Mouse (Mus musculus) kidney, embryonic 14.5 days (tissue): ENCODE measurements around the gene Eefsec. TPM values are rescaled to one million over a fixed set of nuclear protein-coding genes. Genes with fewer than 3 reads are reported as not detected.
A peak's percentile ranks its signal among the peaks of the same experiment; 100 is the strongest.

Experiments used
- ATAC-seq: fragments of 200-750 bp; cut with Nextera tagmentation; 2 replicates; pipeline ENCODE4 v1.8.0; 2017; ENCODE audit warnings: moderate number of reproducible peaks, mild to moderate bottlenecking, moderate TSS enrichment, moderate library complexity; ENCODE audit not compliant: low FRiP score, low TSS enrichment
- H3K27ac ChIP-seq: fragments of 300-500 bp; sonication (generic); 2 replicates; pipeline ENCODE4 v1.5.1; 2014; ENCODE audit warnings: low read depth, mild to moderate bottlenecking, low read length, moderate library complexity, mixed read lengths
- H3K27me3 ChIP-seq: fragments of 300-500 bp; sonication (generic); 2 replicates; pipeline ENCODE4 v1.6.1; 2014; ENCODE audit warnings: mild to moderate bottlenecking, low read length; ENCODE audit not compliant: control insufficient read depth, insufficient read depth
- H3K36me3 ChIP-seq: fragments of 300-500 bp; sonication (generic); 2 replicates; pipeline ENCODE4 v1.6.1; 2014; ENCODE audit warnings: low read length, mixed read lengths; ENCODE audit not compliant: control insufficient read depth, insufficient read depth
- H3K4me1 ChIP-seq: fragments of 300-500 bp; sonication (generic); 2 replicates; pipeline ENCODE4 v1.6.1; 2014; ENCODE audit warnings: low read length, mixed read lengths; ENCODE audit not compliant: control insufficient read depth, insufficient read depth
- H3K4me2 ChIP-seq: fragments of 300-500 bp; sonication (generic); replicated peaks from 2 replicates; pipeline ENCODE4 v1.6.1; 2014; ENCODE audit warnings: low read depth, mild to moderate bottlenecking, low read length
- H3K4me3 ChIP-seq: fragments of 300-500 bp; sonication (generic); 2 replicates; pipeline ENCODE4 v1.5.1; 2014; ENCODE audit warnings: mild to moderate bottlenecking, low read length
- H3K9ac ChIP-seq: fragments of 300-500 bp; sonication (generic); 2 replicates; pipeline ENCODE4 v1.6.1; 2014; ENCODE audit warnings: low read depth, mild to moderate bottlenecking, low read length, moderate library complexity
- H3K9me3 ChIP-seq: fragments of 300-500 bp; sonication (generic); 2 replicates; pipeline ENCODE4 v1.6.1; 2016; ENCODE audit warnings: low read length; ENCODE audit not compliant: control insufficient read depth
- WGBS: fragments of 180-500 bp; shearing (Covaris S2); extraction: QIAGEN DNeasy Blood & Tissue Kit; methylation state at CpG from one replicate; pipeline ENCODE4 v1.1.7; 2014; 5-methylcytosine and 5-hydroxymethylcytosine counted together
- polyA plus RNA-seq: library from polyadenylated mRNA; unstranded; fragments of >200 nt; fragmentation: Nextera tagmentation; extraction: Ambion mirVana; gene quantifications from 2 replicates; pipeline ENCODE4 v1.2.1, GENCODE M21; 2014

Eefsec gene
- polyA plus RNA-seq, 1 experiment from 2014 or later = 49.3 TPM

- Histone ChIP-seq H3K9ac (no peak overlapping the region), H3K4me1 (peaks cover 10% of the 10 kb centered on the region; the same call in 1 of the 2 replicates), H3K9me3 (no peaks in the 10 kb centered on the region), H3K4me3 (no peak overlapping the region), H3K27me3 (no peaks in the 10 kb centered on the region), H3K36me3 (no peaks in the 10 kb centered on the region), H3K27ac (peak overlapping the region; percentile 49; the same call in 1 of the 2 replicates), H3K4me2 (no peak overlapping the region)
- WGBS = 71% methylated on average over 8 of the region's 8 CpGs
- no peak for ATAC-seq
Observed at GRCm38 (mm10) chr6:88387836-88388724, 58.3 kb downstream of the Eefsec start.

DNA sequence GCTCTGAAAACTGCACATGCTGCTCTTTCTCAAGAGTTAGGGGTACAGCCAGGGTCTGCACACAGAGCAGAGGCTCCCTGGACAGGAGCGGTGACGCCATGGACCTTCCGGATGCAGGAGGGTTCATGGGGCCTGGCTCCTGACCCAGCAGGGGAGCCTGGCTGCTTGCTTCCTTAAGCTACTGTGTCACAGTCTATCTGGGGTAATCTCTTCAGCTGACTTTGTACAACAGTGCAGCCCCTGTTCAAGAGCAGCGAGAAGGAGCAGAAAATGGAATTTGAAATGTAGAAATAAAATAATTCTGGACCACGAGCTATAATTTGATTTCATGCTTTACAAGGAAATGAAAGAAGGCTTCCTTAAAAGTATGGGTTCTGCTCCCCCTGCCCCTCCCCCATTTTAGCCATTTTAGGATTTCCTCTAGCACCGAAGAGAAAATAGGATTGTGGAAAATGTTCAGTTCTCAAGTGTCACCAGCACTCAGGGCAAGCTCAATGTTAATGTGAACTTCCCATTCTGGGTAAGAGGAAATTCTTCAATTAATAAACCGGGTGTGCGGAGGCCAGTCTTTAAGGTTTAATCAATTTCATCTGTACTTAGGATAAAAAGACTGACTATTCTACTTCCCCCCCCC, 61.8 kb downstream of the Eefsec start:
- H3K27me3 ChIP-seq = no peaks in the 10 kb centered on the region
- WGBS = 58% methylated on average over 8 of the region's 8 CpGs
- no peak for ATAC-seq
- H3K9ac ChIP-seq = 0 out of 2 replicates have a peak overlapping the region, but pooled peaks have one; percentile 8
- H3K36me3 ChIP-seq = no peaks in the 10 kb centered on the region
- H3K4me2 ChIP-seq = no peak overlapping the region
- H3K4me3 ChIP-seq = no peak overlapping the region
- peaks cover 10% of the 10 kb centered on the region; the same call in 1 of the 2 replicates for H3K4me1 ChIP-seq
- H3K9me3 ChIP-seq = no peaks in the 10 kb centered on the region
- H3K27ac ChIP-seq = no peak overlapping the region

- Histone ChIP-seq H3K9me3 (no peaks in the 10 kb centered on the region), H3K27ac (no peak overlapping the region), H3K4me2 (no peak overlapping the region), H3K27me3 (no peaks in the 10 kb centered on the region), H3K9ac (no peak overlapping the region), H3K4me1 (peaks cover 10% of the 10 kb centered on the region; the same call in 1 of the 2 replicates), H3K36me3 (no peaks in the 10 kb centered on the region), H3K4me3 (no peak overlapping the region)
- no peak for ATAC-seq
Observed at GRCm38 (mm10) chr6:88383734-88384133, 62.6 kb downstream of the Eefsec start.

DNA sequence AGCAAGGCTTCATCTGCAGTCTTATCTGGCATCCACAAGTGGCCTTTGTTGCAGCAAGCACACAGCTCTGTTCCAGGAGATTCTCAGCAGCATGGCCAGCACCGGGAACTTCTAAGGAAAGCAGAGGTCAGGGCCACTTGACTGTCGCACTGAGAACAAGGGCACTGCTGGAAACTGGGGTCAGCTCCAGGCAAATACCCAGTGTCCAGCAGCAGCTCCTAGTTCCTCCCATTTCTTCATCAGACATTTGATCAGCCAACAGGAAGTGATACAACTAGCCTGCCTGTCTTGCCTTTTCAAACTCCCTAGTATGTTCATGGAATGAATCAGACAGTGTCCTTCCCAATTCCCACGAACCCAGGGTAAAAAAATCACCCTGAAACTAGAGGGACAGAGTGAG, 66.6 kb downstream of the Eefsec start:
- ATAC-seq = no peak
- WGBS = 28% methylated on average over 3 of the region's 3 CpGs
- H3K4me2 ChIP-seq = no peak overlapping the region
- H3K4me1 ChIP-seq = peaks cover 7% of the 10 kb centered on the region; the same call in 1 of the 2 replicates
- no peak overlapping the region for H3K4me3 ChIP-seq
- no peaks in the 10 kb centered on the region for H3K9me3 ChIP-seq
- H3K36me3 ChIP-seq = no peaks in the 10 kb centered on the region
- H3K27me3 ChIP-seq = no peaks in the 10 kb centered on the region
- H3K9ac ChIP-seq = no peak overlapping the region
- H3K27ac ChIP-seq = no peak overlapping the region

DNA sequence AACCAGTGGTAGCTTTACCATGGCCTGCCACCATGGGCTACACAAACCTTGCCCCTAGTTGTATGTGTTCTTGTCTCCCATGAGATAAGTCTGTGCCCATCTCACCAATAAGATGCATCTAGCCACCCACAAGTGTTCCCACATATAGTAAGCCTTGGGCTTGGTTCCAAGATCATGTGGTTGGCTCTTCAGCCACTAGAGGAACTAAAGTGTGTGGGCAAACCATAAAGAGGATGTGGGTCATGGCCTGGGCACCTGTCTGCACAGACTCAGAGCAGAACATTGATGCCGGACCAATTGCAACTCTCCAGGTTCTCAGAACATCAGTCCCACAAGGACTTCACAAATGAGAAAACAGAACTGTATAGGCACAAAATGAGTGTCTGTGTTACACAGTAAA, 67.5 kb downstream of the Eefsec start:
- H3K27me3 ChIP-seq = no peaks in the 10 kb centered on the region
- ATAC-seq = no peak
- H3K4me3 ChIP-seq = no peak overlapping the region
- 97% methylated on average over 1 of the region's 1 CpGs for WGBS
- no peak overlapping the region for H3K27ac ChIP-seq
- no peaks in the 10 kb centered on the region for H3K9me3 ChIP-seq
- H3K4me1 ChIP-seq = peaks cover 2% of the 10 kb centered on the region; the same call in 1 of the 2 replicates
- H3K4me2 ChIP-seq = no peak overlapping the region
- H3K9ac ChIP-seq = no peak overlapping the region
- H3K36me3 ChIP-seq = no peaks in the 10 kb centered on the region

DNA sequence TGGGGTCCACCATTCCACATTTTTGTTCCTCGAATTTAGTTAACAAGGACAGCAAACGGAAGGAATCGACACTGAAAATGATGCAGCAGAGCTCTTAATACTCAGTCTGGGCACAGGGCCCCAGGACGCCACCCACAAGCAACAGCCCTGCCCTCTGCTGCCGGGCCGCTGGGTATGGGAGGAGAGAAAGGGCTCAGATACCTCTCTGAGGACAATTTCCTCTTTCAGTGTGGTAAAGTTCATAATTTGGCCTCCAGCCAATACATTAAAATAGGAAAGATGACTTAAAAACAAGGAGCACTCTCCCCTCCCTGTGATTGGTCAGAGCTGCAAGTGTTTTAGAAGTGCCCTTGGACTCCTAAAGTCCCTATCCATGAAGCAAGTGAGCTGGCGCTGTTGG, 72.1 kb downstream of the Eefsec start:
- Histone ChIP-seq H3K36me3 (no peaks in the 10 kb centered on the region), H3K4me3 (no peak overlapping the region), H3K27ac (no peak overlapping the region), H3K9ac (no peak overlapping the region), H3K4me1 (peaks cover 13% of the 10 kb centered on the region), H3K9me3 (no peaks in the 10 kb centered on the region), H3K4me2 (no peak overlapping the region), H3K27me3 (no peaks in the 10 kb centered on the region)
- 77% methylated on average over 7 of the region's 7 CpGs for WGBS
- ATAC-seq = no peak

- H3K4me3 ChIP-seq = no peak overlapping the region
- H3K9me3 ChIP-seq = no peaks in the 10 kb centered on the region
- H3K27ac ChIP-seq = no peak overlapping the region
- no peak overlapping the region for H3K4me2 ChIP-seq
- WGBS = 35% methylated on average over 8 of the region's 8 CpGs
- ATAC-seq = peak; percentile 83
- no peak overlapping the region for H3K9ac ChIP-seq
- no peaks in the 10 kb centered on the region for H3K27me3 ChIP-seq
- H3K36me3 ChIP-seq = no peaks in the 10 kb centered on the region
- H3K4me1 ChIP-seq = peaks cover 11% of the 10 kb centered on the region
Observed at GRCm38 (mm10) chr6:88369851-88370635, 76.3 kb downstream of the Eefsec start.

- Histone ChIP-seq H3K4me1 (no peaks in the 10 kb centered on the region), H3K4me3 (no peak overlapping the region), H3K9me3 (no peaks in the 10 kb centered on the region), H3K4me2 (no peak overlapping the region), H3K9ac (no peak overlapping the region), H3K36me3 (no peaks in the 10 kb centered on the region), H3K27ac (no peak overlapping the region), H3K27me3 (no peaks in the 10 kb centered on the region)
- 21% methylated on average over 1 of the region's 1 CpGs for WGBS
- no peak for ATAC-seq
Observed at GRCm38 (mm10) chr6:88363475-88364012, 82.8 kb downstream of the Eefsec start.
